Mouse (Mus musculus) right cerebral cortex, adult 18-20 months (tissue): Measurements from ENCODE around the gene Fam78a.
"Not testable (repeated sequence)": the region's sequence is repeated elsewhere in the genome, so short reads cannot be mapped to it uniquely, and the experiment has no call there.

Source experiments
- DNase-seq: peaks from one replicate; pipeline ENCODE4 v3.0.0; 2022; ENCODE audit warnings: mixed read lengths

Gene Fam78a

DNA sequence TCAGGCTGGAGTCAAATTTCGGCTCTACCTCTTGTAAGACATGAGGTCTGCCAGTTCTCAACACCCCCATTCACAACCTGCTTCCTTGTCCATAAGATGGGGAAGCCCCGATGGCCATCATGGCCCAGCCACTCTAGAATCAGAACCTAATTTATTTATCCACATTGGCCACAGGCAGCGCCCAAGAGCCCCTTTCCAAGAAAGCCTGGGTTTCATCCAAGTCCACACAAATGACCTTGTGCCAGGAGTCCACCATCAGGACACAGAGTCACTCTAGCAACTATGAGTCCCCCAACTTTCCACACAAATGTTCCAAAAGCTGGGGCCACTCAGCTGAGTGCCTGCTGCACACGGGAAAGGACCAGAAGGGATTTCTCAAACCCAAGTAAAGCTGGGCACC, 18.7 kb downstream of the Fam78a start:
- no peak for DNase-seq

DNA sequence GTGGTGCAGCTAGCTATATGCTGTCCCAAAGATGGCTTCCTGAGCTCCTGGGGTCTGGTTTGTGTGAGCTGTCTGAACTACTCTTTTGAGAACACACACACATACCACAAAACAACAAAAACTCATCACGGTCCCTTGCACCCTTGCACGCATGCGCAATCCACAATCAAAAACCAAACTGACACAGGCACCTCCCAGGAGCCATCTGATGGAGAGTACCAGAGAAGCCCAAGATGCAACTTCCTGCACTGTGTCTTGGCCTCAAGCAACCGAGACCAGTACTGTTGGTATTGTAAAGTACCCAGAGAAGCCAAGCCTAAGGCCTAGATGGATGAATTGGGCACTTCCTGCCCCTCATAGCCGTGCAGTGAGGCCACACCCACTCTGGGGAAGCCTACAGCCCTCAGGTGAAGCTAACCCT, 19.3 kb downstream of the Fam78a start:
- DNase-seq, result no peak

DNA sequence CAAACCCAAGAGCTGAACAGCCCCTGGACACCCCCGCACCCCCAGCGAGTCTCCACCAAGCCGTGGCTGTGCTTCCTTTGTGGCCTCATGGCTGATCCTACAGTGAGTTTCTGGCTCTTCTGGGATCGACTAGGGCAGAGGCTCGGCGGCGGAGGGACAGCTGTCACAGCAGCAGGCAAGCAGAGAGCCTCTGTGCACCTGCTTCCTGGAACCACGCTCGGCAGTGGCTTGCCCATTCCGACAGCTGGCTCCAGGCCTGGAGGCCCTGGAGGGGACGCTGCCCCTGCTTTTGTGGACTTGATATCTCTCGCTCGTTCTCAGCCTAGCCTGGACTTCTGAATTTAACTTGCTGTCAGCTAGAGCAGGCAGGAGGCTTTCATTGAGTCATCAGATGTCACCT, 19.7 kb downstream of the Fam78a start:
- DNase-seq, result no peak

DNA sequence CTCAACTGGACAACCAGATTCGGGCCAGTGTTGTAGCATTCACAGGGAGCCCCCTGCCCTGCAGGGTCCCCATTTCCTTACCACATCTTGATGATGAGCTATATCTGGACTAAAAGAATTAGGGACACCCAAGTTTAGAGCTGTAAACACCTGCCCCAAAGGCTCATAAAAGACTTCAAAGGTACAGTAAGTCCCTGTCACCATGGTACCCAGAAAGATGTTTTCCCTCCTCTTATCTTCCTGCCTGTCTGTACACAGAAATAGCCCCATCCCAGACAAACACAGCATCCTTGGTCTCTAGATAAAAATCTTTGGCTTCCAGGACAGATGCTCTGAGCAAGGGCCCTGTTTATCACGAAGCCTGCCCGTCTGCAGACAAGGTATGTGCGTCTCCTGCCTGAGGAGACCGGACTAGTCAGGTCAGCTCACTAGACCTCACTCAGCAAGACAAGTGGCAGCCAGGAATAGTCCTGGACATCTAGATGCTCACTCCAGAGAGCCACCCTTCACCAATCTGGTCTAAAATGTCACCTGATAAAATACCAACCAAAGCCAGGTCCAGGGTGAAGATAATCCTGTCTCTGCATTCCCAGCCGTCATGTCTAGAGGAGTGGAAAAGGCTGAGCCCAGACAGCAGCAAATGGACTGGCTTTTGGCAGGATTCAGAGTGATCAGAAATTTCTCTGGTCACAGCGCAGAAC, 21.1 kb downstream of the Fam78a start:
- DNase-seq, result no peak

DNA sequence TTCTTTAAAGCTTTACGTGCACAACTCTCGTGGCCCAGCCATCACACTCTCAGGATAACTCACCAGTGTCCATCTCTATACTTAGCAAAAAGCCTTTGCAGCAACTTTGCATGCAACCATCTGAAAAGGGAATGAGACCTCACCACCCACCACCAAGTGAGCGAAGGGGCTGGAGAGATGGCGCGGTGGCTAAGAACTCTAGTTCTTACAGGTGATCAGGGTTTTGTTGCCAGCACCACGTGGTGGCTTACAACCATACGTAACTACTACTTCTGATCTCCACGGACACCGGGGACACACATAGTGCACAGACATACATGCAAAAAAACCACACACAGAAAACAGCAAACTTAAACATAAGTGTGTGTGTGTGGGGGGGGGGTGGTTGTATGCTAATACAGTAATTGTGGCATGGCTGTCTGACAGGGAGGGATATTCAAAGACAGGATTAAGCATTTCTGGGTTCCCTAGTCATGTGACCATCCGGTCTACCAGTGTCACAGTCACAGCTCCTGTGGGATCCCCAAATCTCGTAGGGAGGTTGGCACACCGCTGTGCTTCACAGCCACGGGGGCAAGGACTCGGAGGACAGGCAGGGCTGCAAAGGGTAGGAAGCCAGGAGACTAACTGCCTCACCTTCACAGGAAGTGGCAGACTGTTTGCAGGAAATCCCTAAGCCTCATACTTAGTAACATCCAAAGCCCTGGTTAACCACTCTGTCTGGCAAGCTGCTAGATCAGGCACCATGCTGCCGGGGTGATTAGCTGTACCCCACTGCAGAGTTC, 21.8 kb downstream of the Fam78a start:
- DNase-seq, result no peak

DNA sequence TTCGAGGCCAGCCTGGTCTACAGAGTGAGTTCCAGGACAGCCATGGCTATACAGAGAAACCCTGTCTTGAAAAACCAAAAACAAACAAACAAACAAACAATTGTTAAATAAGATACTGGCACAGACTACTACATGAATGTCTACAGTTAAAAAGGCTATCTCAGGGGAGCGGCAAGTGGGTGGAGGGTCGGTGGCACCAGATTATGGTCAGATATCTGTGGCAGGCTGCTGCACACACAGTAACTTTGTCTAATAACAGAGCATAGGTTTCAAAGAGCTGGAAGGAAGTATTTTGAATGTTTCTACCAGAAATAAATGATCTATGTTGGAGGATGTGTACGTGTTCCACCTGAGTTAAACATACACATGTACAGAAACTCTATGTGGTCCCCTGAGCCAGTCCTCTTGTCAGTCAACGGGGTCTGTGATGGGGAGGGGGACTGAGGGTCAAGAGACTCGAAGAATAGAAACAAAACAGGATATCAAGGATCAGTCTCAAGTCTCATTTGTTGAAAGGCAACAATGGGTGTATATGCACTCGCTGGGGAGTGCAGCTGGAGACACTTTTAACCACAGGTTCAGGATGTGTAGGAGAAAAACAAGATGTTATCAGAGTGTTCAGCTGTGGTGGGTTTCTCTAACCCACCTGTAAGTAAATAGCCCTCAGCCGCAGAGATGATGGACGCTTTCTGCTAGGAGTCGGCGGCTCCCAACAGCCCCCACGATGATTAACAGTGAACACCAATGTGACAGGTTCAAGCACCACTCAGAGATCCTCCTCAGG, 22.7 kb downstream of the Fam78a start:
- DNase-seq, result no peak

DNA sequence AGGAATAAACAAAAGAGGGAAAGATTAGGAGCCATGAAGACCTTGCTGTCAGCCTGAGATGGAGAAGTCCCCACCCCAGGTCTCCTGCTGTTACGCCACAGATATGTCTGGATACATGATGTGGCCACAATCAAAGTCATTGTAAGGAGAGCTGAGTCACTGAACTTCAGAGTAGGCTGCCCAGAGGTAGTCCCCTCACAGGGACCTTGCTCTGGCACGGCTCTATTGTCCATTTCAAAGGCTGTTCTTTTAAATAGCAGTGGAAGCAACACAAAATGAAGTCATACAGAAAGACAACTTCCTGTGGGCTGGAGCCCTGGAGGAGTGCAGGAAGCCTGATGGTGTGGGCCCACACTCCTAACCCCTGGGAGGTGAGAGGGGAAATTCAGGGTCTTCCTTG, 23.5 kb downstream of the Fam78a start:
- DNase-seq, result no peak

DNA sequence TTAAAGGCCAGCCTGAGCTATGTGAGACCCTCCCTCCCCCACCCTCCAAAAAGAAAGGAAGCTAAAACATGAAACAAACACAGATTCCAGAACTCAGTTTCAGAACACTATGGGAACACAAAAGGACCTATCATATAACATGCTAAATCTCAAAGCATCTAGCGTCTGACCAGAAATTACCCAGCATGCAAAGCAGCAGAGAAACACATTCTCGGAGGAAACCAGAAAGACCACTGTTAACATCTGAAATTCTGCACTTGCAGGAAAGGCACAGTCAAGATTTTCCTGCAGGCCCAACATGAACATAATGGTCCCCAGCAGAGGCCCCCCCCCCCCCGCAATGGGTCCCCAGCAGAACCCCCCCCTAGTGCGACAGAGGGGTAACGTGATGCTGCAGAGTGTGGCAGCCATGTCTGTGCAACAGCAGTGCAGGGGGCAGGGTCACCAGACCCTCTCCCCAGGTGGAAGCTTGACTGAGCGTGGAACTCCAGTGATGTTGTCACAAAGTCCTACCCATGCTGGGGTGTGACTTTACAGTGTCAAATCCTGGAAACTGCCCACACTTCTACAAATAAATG, 24.3 kb downstream of the Fam78a start:
- no peak for DNase-seq

DNA sequence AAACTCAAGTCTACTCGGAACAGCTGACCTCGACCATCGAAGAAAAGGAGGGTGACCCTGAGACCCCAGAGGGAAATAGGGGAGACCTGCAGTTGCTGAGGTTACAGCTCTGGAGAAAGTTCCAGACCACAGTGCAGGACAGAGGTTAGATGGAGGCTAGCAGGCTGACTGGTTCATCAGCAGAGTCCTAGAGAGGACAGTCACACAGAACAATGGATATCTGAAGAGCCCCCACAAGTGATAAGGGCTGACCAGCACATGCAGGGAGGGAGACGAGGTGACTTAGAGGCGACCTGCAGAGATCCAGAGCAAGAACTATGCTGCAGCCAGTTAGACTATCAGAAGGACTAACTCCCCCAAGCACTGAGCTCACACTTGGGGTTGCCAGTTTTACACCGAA, 25.0 kb downstream of the Fam78a start:
- DNase-seq, result no peak

DNA sequence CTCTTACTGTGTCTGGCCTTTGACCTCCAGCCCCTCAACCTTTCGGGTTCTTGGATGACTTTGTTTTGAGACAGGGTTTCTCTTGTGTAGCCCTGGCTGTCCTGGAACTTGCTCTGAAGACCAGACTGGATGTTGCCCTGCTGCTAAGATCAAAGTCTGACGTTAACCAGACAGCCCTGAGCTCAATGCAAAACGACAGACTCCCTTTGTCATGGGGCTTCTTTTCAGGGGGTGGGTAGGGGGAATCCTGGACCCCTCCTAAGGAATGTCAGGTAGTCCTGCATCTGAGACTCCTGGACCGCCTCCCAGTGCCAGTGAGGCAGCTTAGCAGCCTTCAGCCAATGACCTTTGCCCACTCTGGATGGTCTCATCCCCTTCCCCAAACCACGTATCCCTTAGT, 25.9 kb downstream of the Fam78a start:
- DNase-seq, result no peak

DNA sequence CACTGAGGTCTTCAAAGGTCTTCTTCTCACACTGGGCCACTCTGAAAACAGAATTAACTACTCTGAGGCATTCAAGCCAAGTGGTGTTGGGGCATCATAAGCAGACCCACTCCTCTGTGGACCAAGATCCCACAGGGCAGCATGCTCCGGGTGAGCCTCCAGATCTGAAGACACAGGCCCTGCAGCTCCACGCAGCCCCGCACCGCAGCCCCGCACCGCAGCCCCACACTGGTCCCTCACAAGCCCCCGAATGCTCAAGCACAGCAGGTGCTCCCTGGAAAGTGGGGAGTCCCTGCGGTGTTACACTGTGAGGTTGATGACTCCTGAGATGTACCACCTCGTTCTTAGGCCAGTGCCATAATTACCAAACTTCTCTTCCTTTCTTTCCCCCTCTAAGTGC, 26.4 kb downstream of the Fam78a start:
- DNase-seq, result no peak

DNA sequence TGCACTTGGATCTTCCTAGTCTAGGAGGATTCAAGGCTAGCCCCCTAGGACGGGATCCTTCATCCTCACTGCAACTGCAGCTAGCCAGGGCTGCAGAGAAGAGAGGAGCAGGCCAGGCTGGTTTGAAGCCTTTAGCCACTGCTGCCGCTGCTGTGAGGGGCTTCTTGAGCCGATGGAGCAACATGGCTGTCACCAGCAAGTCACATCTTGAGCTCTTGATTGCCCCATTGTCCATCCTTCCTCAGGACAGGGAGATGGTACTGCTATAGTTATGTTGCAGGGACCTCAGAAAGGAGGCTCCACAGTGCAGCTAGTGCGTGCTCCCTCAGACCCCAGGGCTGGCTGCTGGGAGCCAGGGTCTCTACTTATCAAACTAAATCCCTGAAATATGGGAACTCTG, 26.9 kb downstream of the Fam78a start:
- no peak for DNase-seq

DNA sequence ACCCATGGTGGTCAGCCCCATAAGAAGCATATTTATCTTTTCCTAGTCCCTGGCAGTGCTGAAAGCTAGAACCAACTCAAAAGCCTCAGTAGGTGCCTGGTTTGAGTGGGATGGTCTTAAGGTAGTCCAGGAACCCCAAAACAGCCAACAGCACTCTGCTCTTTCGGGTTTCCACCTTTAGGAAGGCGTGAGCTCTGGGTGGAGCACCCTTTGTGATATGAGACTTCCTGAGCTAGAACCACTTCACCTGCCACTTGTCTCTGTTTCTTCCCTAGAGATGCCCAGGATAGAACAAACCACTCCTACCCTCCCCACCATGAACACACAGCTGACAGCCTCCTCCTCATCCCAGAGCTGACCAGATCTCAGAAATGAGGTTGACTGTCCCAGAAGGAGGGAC, 27.3 kb downstream of the Fam78a start:
- no peak for DNase-seq

DNA sequence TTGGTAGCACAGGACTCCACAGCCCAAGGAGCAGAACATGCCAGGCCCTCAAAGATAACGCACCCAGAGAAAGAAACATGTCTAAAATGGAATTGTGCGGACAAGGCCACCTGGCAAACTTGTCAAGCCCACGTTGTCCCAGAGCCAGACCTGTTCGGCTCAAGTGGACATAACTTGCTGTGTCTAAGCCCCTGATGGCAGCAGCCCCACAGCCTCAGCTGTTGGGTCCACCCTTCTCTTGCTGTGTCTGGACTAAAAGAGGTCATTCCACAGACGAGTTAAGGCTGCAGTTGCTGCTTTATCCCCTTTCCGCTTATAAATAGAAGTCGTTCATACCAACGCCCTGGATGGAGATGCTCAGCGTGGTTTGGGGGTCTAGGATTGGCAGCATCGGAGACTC, 28.1 kb downstream of the Fam78a start:
- no peak for DNase-seq

DNA sequence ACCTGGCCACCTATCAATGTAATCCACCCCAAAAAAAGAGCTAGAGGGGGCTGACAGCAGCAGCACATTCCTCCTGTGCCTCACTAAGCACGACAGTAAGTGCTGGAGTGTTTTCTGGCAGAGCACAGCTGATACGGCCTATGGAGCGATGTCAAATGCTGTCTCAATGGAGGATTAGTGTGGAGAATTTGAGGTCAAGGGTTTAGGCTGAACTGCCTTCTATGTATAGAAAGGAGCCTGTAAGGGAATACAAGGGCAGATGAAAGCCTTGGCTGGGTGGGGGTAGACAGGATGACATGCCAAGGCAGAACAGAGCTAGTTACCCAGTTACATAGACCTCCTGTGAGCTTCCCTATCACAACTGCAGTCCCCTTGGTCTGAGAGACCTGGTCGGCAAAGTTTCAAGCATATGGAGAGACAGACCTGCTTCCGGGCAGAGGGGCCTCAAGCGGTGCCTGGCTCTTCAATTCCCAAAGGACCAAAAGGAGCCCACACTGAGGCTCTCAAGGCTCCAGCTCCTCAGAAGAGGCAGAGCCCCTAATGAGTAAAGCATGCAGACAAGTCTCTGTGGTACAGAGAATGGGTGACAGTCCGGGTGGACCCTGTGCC, 29.2 kb downstream of the Fam78a start:
- DNase-seq, result no peak

DNA sequence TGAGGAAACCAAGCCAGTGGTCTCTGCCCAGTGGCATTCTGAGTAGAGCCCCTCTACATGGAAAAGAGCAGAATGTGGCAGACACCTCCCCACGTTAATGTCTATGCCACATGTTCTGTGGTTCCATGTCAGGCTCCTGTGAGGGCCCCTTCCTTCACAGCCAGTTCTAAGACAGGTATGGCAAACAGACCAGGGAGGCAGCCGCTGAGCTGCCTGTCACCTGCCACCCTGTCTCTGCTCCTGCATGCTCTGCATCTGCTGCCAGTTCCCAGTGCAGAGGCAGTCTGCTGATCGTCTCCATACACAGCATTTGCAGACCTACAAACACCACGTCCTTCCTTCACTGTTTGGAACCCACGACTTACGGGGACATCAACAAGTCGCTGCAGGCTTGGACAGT, 32.2 kb downstream of the Fam78a start:
- no peak for DNase-seq

DNA sequence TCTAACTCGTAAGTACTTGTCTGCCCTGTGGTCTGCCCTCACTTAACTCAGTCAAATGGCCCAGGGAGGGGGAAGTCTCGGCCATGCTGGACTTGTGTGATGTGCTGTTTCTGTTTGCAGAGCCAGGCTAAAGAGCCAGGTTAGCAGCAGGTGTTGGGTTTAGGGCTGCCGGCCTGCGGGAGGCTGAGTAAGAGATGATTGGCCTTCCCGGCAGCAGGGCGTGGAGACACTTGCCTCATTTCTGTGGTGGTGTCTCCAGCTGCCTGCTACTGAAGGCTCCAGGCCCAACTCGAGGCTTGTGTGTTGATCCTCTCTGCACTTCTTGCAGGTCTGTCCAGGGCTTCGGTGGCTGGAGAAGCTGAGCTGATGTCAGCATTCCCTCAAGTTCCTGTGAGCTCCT, 32.9 kb downstream of the Fam78a start:
- DNase-seq, result no peak

DNA sequence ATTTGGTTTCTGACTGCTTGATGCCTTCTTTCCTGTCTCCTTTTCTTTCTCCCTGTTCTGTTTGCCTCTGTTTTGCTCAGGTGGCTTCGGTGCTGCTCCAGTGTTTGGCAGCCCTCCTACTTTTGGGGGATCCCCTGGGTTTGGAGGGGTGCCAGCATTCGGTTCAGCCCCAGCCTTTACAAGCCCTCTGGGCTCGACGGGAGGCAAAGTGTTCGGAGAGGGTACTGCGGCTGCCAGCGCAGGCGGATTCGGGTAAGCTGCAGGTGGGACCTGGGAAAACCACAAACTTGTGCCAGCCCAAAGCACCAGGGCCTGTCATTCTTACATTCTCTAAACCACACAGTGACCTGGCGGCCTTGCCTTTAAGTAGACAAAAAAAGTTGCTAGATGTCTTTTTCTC, 37.3 kb downstream of the Fam78a start:
- DNase-seq, result no peak

DNA sequence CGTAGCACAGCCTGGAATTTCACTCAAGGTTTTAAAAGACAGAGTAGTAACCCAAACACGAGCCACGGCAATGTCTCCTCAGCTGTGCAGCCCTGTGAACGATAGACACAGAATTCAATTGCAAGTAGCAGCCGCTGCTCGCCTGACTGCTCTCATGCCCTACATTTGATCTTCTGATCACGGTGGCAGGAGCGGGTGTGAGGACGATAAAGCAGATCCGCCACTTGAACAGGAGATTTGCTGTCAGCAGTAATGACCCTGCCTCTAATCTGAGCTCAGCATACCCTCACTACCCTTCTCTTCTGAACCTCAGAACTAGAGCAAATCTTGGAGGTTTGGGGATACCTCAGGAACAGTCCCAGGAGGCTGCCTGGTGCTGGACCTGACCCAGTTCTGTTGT, 38.6 kb downstream of the Fam78a start:
- DNase-seq, result no peak

DNA sequence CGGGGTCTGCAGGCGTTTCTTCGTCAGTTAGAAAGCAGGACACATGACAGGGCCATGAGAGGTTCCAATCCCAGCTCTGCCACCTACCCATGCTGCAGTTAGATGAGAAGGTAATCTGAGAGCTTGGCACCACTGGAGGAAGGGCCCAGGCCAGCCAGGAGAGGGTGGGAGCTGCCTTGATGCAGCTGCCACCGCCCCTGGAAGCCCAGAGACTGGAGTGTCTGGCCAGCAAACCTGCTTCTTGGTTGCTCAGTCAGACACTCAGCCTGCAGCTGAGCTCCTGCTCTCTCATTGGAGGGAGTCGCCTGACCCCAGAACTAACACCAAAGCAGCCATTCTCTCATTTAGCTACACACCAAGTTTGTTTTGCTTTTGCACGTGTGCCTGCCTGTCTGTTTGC, 39.3 kb downstream of the Fam78a start:
- DNase-seq, result no peak

DNA sequence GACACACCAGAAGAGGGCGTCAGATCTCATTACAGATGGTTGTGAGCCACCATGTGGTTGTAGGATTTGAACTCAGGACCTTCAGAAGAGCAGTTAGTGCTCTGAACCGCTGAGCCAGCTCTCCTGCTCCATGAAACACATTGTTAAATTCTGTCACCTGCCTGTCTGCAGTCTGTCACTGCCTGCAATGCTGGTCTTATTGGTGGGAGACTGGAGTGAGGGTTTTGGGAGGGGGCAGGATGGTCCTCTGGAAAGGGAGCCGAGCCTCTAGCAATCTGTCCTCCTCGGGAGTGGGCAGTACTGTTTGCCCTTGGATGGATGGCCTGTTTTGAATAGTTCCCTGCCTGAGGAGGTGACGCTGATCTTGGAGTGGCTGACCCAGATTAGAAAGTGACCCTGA, 40.8 kb downstream of the Fam78a start:
- DNase-seq, result no peak

DNA sequence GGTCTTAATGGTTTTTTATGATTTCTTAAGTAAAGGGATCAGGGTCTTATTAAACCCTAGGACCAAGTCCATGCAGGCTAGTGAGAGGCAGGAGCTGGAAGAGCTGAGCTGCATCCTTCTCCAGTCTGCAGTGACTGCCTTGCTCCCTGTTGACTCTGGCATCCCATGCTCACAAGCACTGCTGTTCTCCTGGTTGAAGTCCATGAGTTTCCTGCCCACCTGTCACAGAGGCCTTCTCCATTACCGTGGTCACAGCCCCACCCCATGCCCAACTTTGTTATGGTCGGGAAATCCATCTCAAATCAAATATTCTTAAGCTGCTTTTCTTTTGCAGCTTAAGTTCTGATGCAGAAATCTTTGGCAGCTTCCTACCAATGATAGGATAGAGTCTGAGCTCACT, 43.6 kb downstream of the Fam78a start:
- no peak for DNase-seq

DNA sequence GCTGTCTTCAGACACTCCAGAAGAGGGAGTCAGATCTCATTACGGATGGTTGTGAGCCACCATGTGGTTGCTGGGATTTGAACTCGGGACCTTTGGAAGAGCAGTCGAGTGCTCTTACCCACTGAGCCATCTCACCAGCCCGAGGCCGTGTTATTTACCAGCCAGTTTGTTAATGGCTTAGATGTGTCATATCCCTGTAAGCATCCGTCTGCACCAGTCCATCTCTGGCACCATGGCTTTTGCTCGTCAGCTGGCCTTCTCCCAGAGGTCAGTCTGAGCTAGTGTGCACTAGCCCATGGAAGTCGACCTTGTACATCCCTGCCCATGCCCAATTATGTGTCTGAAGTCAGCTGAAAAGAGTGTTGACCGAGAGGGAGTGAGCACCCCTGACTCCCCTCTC, 44.0 kb downstream of the Fam78a start:
- DNase-seq, result not testable (repeated sequence)
